Mouse (Mus musculus): ENCODE data around the gene Gpc4.

Gpc4 gene

DNA sequence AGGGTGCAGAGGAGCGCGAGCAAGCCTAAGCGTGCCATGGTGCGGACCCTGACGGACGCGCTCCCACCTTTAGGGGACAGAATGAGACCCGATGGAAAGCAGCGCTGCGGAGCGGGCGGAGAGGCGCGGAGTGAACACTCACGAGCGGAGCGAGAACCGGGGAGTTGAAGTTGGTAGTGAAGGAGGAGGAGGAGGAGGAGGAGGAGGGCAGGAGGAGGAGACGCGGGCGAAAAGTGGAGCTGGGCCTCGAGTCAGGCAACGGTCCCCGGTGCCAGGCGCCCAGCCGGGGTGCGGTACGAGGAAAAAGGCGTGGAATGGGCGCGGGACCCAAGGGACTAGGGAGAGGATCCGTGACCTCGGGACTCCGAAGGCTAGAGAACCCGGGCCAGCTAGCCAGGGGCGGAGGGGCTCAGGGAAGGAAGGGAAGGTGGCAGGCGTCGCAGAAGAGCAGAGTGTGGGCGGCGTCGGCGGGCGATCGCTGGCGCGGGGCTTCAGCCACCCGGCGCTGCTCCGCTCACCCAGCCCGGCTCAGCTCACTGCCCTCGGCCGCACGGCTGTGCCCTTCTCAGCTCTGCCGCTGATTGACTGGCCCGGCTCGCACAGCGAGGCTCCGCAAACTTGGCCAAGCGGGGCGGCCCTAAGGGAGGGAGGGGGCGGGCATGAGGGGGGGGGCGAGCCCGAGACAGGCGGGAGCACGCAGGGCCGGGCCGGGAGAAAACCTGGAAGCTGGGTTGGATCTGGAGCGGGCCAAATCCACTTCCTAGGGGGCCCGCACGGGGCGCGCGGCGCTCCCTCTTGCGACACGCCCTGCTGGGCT, at the start of gene Gpc4:
Gene Gpc4, minus strand, starts transcription at position 515 of the 817 bp plus-strand sequence.
- DNase-seq (ENCODE audit: low spot score) = peak; percentile 53

DNA sequence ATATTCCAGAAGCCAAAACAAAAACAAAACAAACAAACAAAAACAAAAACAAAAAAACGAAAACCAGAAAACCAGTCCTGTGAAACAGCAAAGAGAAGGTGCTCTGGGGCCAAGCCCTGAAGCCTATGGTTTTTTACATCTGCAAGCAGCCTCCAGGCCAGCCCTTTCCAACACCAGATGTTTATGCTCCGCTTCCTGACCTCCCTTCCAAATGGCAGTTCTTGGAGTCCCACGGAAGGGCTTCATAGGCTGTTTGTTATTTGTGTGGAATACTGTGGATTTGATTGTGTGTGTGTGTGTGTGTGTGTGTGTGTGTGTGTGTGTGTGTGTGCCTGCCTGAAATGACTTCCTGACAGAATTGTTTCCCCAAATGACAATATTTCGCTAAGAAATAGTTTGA, 47.8 kb upstream of the Gpc4 start:
- no peak for DNase-seq (ENCODE audit: low spot score)

DNA sequence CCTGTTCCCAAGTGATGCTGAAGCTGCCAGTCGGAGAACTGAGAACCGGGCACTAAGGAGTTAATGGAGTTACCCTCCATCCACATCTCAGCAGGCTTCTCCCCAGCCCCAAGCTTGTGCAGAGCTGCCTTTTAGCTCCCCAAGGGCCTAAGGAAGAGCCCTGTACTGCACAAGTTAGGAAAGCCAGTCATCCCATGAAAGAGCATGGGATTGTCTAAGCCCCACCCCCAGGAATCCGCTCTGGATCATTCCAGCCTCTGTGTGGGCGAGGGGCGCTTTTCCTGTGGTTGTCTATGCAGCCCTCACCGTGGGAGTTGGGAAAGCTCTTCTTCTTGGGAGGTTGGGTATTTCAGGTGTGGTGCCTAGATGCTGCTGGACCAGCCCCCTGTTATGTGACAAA, 34.8 kb upstream of the Gpc4 start:
- DNase-seq (ENCODE audit: low spot score) = no peak

GRCm38 (mm10) chrX:52193311-52193968, 28.4 kb upstream of the Gpc4 start:
- no peak for DNase-seq (ENCODE audit: low spot score)

GRCm38 (mm10) chrX:52189094-52189493, 24.0 kb upstream of the Gpc4 start:
- no peak for DNase-seq (ENCODE audit: low spot score)

GRCm38 (mm10) chrX:52183551-52184442, 18.7 kb upstream of the Gpc4 start:
- no peak for DNase-seq (ENCODE audit: low spot score)

- DNase-seq (ENCODE audit: low spot score) = no peak
These were observed 16.3 kb upstream of the Gpc4 start for GRCm38 (mm10) chrX:52181401-52181800.

- no peak for DNase-seq (ENCODE audit: low spot score)
These were observed 12.0 kb upstream of the Gpc4 start for GRCm38 (mm10) chrX:52177067-52177466.

- no peak for DNase-seq (ENCODE audit: low spot score)
These were observed 2.6 kb upstream of the Gpc4 start for GRCm38 (mm10) chrX:52167519-52168244.

- DNase-seq (ENCODE audit: low spot score) = no peak
These were observed 495 bp upstream of the Gpc4 start for GRCm38 (mm10) chrX:52165555-52165938.

DNA sequence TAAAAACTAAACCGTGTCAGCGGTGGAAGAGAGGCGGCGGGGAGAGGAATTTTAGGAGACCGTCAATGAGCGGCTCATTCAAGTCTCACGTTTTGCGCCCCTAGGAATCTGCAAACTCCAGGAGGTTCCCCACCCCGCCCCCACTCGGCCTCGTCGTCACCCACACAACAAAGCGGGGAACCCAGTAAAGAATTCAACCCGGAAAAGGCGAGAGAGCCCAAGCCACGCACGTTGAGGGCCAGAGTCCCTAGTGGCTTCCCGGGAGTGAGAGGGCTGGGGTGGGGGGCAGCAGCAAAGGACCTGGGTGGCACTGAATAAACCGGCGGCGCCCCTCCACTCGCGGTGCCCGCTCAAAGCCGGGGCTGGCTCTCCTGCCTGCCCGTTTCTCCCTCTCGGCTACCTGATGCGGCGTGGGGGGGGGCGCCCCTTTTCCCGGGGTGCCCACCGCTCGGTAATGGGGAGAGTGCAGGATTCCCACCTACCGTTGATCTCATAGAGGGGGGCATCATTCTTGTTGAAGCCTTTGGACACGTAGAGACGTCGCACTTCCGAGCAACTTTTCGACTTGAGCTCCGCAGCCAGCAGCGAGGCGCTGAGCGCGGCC, 816 bp downstream of the Gpc4 start:
- peak; percentile 9 for DNase-seq (ENCODE audit: low spot score)

DNA sequence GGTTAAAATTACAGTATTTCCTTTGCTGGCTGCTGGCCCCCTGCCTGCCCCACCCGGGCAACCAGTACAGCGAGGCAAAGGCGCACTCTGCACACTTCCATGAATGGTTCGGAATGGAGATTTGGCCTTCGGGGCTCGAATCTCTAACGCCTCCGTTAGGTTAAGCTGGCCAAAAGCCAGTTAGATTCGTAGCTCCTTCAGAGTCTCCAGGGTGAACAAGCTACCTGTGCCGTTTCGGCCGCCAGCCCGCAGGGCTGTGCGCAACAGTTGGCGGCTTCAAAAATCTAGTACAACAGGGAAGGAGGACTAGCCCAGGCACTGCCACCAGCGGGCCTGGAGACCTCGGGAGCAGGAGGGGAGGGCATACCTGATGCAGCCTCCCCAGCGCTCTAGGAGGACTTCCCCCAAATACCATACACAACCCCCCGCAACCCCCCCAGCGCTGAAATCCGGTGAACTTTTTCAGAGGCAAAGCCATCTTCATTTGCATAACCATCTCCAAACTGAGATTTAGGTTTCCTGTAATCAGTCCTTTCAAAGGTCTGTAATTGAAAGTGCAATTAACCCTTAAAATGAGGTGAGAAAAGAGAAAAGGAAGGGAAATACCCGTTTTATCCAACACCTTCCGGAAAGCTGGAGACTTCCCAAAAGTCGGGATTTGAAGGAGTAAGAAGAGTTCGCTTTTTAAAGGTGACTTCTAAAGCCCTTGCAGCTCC, 1.5 kb downstream of the Gpc4 start:
- DNase-seq (ENCODE audit: low spot score) = peak; percentile 12

GRCm38 (mm10) chrX:52162756-52163155, 2.3 kb downstream of the Gpc4 start:
- no peak for DNase-seq (ENCODE audit: low spot score)

DNA sequence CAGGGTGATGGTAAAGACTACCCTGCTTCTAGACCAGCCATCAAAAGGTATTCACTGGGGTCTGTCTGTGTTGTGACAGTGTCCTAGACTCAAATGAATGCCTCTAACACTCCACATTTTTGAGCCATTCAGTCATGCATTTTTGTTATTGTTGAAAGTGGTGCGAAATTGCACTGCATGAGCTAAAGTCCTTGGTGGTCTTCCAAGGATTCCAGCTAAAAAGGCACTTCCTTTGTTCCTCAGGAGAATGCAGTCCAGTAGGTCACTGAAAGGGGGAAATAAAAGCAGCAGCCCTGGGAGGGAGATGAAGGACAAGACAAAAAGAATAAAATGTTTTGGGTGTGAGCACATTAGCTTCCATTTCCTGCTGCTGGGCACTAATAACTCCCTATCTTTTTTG, 2.8 kb downstream of the Gpc4 start:
- no peak for DNase-seq (ENCODE audit: low spot score)

DNA sequence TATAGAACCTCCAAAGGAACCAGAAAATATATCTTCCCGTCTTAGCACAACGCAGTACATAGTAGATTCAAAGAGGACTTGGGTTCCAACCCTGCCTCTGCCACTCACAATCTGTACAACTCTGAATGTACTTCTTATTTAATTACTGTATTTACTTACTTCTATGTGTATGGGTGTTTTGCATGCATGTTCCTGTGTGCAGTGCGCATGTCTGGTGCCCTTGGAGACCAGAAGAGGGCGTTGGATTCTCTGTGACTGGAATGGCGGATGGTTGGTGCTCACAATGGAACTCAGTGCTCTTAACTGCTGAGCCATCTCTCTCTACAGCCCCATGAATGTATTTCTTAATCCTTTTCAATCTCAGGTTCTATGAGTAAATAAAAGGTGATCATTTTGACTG, 5.4 kb downstream of the Gpc4 start:
- no peak for DNase-seq (ENCODE audit: low spot score)

- DNase-seq (ENCODE audit: low spot score) = no peak
These were observed 9.6 kb downstream of the Gpc4 start for GRCm38 (mm10) chrX:52155408-52155953.

GRCm38 (mm10) chrX:52154821-52155220, 10.2 kb downstream of the Gpc4 start:
- DNase-seq (ENCODE audit: low spot score) = no peak

GRCm38 (mm10) chrX:52153451-52153850, 11.6 kb downstream of the Gpc4 start:
- DNase-seq (ENCODE audit: low spot score) = no peak

GRCm38 (mm10) chrX:52152961-52153360, 12.1 kb downstream of the Gpc4 start:
- DNase-seq (ENCODE audit: low spot score) = no peak

DNA sequence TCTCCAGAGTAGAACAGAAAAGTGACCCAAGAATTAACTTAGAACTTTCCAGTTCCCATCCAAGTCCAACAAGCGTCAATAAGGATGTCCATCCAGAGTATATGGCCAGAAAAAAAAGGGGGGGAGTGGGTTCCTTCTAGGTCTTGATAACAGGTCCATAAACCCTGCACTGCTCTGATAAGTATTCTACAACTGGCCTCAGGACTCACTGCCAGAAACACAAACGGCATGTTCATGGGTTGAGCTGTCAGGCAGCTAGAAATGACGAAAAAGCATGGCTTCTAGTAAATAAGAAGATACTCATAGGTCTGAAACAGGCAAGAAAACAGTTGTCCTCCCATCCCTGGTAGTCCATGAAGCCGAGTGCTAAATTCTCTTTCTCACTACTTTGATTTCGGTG, 13.5 kb downstream of the Gpc4 start:
- DNase-seq (ENCODE audit: low spot score) = no peak

GRCm38 (mm10) chrX:52151100-52151499, 14.0 kb downstream of the Gpc4 start:
- DNase-seq (ENCODE audit: low spot score) = no peak
